Mouse (Mus musculus) cerebral cortex, adult 2 months (tissue): ENCODE data around the gene Ctr9.

Experiments
- WGBS: fragments of 180-500 bp; shearing (Covaris S2); methylation state at CpG from one replicate; pipeline ENCODE4 v1.1.7; 2018; 5-methylcytosine and 5-hydroxymethylcytosine counted together

Gene Ctr9

DNA sequence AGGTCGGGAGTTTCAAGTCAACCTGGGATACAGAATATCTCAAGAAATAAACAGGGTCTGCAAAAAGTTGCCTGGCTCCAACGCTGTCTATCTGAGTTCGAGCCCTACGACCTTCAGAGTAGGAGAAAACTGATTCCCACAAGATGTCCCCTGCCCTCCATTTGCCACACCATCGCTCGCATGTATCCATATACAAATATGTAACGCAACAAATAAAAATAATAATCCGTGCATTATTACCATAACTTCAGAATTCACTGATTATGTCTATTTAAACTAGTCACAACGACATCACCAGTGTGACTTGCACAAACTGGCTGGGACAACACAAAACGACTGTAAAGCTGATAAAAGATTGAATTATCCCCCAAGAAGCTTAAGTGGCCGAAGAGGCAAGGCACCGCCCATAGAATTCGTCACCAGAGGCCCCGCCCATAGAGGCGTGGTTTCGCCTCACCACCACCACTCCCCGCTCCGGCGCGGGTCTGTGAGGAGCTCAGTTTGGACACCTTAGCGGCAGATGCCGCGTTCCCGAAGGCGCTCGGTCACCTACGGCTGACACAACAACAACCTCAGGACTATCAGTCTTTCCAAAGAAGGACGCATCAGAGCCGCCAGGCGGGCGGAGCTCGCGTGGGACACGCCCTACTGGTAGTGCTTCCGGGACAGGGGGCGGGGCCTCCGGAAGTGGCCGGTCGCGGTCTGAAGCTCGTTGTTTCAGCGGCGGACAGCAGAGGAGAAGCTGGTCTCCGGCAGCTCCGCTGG lies at the start of gene Ctr9:
Gene Ctr9, plus strand, starts transcription at position 671 of the 765 bp plus-strand sequence.
- WGBS, result 5% methylated on average over 45 of the region's 45 CpGs

DNA sequence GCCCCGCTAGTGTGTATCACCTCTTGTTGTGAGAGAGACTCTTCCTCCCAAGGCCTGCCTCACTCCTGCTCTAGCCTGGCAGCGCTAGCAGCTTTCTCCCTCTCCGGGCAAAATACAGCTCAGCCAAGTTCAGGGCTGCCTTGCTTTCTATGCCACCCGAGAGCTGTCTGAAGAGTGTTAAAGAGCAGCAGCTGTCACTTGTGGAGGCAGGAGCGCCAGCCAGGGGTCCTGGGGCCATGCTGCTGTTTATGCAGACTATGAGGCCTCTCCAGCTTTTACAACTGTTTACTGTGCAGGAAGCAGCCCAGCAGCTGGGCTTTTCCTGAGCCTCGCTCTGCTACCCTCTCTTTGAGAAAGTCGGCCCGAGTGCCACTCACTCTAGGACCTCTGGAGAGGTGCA lies 47.7 kb upstream of the Ctr9 start:
- WGBS, result 57% methylated on average over 8 of the region's 8 CpGs

GRCm38 (mm10) chr7:110982053-110982705 lies 46.6 kb upstream of the Ctr9 start, which contains the start of gene Mrvi1:
Gene Mrvi1, minus strand, starts transcription at chr7:110982461.
- 62% methylated on average over 7 of the region's 7 CpGs for WGBS

DNA sequence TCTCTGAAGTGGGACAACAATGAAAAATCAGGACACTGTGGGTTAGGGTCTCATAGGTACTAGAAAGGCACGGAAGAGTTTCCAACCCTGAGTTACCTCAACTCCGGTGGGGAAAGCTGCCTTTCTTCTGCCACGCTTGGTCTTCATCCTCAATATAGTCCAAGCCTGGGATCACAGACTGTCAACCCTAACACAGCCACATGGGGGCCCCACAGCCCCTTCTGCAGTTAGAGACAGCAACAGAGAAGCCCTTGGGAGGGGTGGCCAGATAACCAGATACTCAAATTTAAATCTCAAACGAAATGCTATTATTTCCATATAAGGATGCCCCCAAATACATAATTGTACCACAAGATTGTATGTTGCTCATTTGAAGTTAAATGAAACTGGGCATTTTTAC lies 46.0 kb upstream of the Ctr9 start:
- 58% methylated on average over 4 of the region's 4 CpGs for WGBS

GRCm38 (mm10) chr7:110983621-110984020 lies 45.1 kb upstream of the Ctr9 start:
- 80% methylated on average over 5 of the region's 5 CpGs for WGBS

DNA sequence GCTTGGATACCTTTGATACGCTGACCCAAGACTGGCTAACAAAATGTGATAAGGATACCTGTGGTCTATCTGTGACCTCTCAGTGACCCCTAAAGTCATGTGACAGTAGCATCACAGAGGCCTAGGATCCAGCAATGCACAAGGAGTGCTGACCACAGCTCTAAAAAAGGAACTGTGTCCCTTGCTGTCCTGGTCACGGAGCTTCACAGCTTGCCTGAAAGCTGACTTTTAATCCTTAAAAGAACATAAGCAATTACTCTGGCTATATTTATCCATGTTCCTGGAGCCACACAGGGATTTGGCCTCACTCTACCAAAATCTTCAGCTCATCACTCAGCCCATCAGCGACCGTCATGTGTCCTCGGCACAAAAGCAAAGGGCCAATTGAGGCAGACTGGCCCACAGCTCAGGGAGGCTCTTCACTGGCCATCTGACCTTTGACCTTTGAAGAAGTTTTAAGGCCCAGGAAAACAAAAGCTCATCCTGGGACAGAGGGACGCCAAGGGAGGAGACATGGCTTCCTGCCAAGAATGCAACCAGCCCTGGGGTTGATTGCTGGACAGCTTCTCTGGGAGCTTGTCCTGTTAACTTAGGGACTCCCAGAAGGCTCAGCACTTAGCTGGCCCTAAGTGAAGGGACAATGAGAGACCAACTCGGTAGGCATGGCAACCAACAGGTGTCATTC lies 43.0 kb upstream of the Ctr9 start:
- WGBS, result 74% methylated on average over 7 of the region's 7 CpGs

DNA sequence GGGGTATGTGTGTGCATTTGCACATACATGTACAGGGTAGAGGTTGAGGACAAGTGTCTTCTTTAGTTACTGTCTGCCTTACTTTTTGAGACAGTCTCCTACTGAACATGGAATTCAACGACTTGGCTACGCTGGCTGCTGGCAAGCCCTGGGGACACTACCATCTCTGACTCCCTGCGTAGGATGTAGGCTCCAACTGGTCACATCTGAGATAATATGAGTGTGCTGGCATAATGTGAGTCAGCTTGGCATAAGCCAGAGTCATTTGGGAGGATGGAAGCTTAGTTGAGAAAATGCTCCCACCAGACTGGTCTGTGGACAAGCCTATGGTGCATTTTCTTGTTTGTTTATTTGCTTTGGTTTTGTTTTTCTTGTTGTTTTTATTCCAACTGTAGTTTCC lies 40.7 kb upstream of the Ctr9 start:
- 64% methylated on average over 3 of the region's 3 CpGs for WGBS

- 47% methylated on average over 5 of the region's 5 CpGs for WGBS
Measured at GRCm38 (mm10) chr7:110989286-110989879, 39.4 kb upstream of the Ctr9 start.

DNA sequence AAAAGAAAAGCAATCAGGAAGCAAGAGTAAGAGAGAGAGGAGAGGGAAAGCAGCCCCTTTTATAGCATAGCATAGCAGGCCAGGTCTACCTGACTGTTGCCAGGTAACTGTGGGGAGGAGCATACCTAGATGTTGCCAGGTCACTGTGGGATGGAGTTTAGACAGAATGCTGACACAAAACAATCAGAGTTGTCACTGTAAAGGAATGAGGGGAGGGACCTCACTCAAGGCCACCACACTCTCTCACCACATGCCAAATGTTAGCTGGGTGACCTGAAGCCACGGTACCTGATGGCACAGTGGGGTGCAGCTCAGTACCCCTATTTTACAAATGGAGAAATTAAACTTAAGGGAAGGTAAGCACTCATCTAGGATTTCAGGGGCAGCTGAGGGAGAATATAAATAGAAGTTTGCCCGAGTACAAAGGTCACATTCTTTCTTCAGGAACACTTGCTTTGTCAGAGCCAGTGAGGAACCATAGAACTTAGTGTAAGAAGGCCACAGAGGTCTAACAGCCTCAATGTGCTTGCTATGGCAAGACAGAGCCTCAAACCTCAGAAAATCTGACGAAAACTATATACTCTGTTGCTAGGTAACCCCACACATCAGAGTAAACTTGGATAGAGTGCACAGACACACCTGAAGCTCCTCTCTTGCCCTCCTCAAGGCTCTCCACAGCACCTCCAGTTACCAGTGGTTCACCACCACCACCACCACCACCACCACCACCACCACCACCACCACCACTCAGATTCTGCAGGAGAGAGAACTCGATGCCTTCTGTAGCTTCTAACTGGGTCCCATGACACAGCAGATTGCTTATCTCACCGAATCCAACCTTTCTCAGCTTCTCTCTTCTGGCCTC lies 38.2 kb upstream of the Ctr9 start:
- 52% methylated on average over 5 of the region's 5 CpGs for WGBS

GRCm38 (mm10) chr7:110991221-110991494 lies 37.6 kb upstream of the Ctr9 start:
- 80% methylated on average over 4 of the region's 4 CpGs for WGBS

GRCm38 (mm10) chr7:110998887-110999827 lies 29.6 kb upstream of the Ctr9 start:
- WGBS, result 87% methylated on average over 15 of the region's 15 CpGs

DNA sequence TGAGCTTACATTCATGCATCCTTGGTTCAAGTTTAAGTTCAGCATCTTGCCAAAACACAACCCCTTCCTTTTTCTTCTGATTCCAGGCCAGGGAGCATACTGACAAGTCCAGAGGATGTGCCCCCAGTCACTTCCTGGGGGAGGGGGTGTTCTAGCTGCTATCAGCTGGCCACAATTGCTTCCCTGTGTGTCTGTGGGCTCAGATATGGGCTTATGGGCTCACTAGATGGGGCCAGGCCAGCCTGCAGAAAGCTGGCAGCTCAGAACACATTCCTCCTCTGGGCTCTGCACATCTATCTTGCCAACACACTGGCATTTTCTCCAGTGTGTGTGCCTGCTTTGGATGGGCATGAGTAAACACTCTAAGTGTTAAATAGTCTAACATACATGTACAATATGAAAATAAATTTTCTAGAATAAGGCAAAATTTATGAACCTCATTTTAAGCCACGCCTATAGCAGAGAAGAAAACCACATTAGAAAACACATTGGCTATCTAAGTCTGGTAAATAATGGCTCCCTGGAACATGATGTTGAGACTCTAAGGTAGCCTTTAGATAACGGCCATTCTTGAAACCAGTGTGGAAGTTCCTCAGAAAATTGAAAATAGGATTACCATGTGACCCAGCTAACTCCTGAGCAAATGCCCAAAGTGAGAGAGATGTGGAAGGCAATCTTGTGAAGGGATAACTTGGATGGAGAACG lies 24.5 kb upstream of the Ctr9 start:
- WGBS, result 92% methylated on average over 3 of the region's 3 CpGs

GRCm38 (mm10) chr7:111014039-111014605 lies 14.6 kb upstream of the Ctr9 start:
- WGBS, result 76% methylated on average over 7 of the region's 7 CpGs

DNA sequence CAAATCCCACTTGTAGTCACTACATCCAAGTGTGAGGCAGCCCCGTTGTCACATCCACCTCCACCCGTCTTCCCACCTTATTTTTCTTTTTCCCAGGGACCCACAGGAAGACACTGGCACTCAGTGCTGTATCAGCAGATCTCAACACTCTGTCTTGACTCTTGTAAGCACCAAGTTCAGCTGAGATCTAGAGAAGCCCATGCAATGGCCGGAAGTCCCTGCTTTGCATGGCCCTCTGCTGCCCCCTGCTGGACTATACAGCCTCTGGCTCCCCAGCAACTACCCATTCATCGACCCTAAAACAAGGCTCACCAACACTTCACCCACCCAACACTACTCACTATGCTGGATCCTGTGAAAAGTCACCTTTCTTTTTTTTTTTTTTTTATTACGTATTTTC lies 13.9 kb upstream of the Ctr9 start:
- WGBS, result 24% methylated on average over 5 of the region's 5 CpGs

DNA sequence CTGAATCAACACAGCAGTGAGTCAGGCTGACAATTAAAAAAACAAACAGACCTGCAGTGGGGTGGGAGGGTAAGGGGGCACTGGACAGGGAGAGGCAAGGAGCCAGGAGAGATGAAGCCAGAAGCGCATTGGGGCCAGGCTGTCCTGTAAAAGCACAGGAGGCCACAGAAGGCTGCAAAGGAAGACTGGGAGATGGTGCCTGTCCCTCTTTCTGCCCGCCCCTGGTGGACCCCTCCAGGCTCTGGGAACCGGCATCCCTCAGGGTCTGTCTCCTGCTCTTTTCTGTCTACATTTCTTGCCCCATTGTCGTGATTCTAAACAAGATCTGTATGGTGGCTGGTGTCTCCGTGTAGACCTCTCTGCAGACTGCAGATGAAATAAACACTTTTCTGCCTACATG lies 13.0 kb upstream of the Ctr9 start:
- 80% methylated on average over 5 of the region's 5 CpGs for WGBS

GRCm38 (mm10) chr7:111016921-111017320 lies 11.8 kb upstream of the Ctr9 start:
- WGBS, result 57% methylated on average over 3 of the region's 3 CpGs

- WGBS, result 76% methylated on average over 4 of the region's 4 CpGs
Measured at GRCm38 (mm10) chr7:111020814-111021213, 7.9 kb upstream of the Ctr9 start.

GRCm38 (mm10) chr7:111024068-111024594 lies 4.6 kb upstream of the Ctr9 start:
- WGBS, result 62% methylated on average over 8 of the region's 8 CpGs

GRCm38 (mm10) chr7:111024912-111025311 lies 3.8 kb upstream of the Ctr9 start:
- 85% methylated on average over 4 of the region's 4 CpGs for WGBS
